Mouse (Mus musculus) intestine, embryonic 14.5 days (tissue): ENCODE measurements around the gene Parp9. TPM values are rescaled to one million over a fixed set of nuclear protein-coding genes. Genes with fewer than 3 reads are reported as not detected.
"Not testable (repeated sequence)": the region's sequence is repeated elsewhere in the genome, so short reads cannot be mapped to it uniquely, and the experiment has no call there.

Experiments used
- ATAC-seq: fragments of 200-750 bp; cut with Nextera tagmentation; replicated peaks from 2 replicates; pipeline ENCODE4 v1.8.0; 2017; ENCODE audit warnings: low read depth, moderate number of reproducible peaks, moderate TSS enrichment, moderate library complexity; ENCODE audit not compliant: low FRiP score, low TSS enrichment
- DNase-seq: peaks from one replicate; pipeline ENCODE4 v3.0.0-alpha.2; 2018; ENCODE audit warnings: low spot score
- H3K27ac ChIP-seq: fragments of 300-500 bp; sonication (generic); 2 replicates; pipeline ENCODE4 v1.5.1; 2014; ENCODE audit warnings: low read depth, mild to moderate bottlenecking, control low read depth
- H3K27me3 ChIP-seq: fragments of 300-500 bp; sonication (generic); replicated peaks from 2 replicates; pipeline ENCODE4 v1.6.1; 2014; ENCODE audit warnings: low read length, control low read depth; ENCODE audit not compliant: control insufficient read depth, insufficient read depth
- H3K36me3 ChIP-seq: fragments of 300-500 bp; sonication (generic); 2 replicates; pipeline ENCODE4 v1.6.1; 2014; ENCODE audit warnings: low read length, control low read depth; ENCODE audit not compliant: control insufficient read depth, insufficient read depth
- H3K4me1 ChIP-seq: fragments of 300-500 bp; sonication (generic); replicated peaks from 2 replicates; pipeline ENCODE4 v1.6.1; 2014; ENCODE audit warnings: low read length, control low read depth, mixed read lengths; ENCODE audit not compliant: control insufficient read depth, insufficient read depth
- H3K4me2 ChIP-seq: fragments of 300-500 bp; sonication (generic); 2 replicates; pipeline ENCODE4 v1.6.1; 2014; ENCODE audit warnings: low read length
- H3K4me3 ChIP-seq: fragments of 300-500 bp; sonication (generic); 2 replicates; pipeline ENCODE4 v1.5.1; 2014; ENCODE audit warnings: low read depth, low read length, control low read depth, mixed read lengths
- H3K9ac ChIP-seq: fragments of 300-500 bp; sonication (generic); 2 replicates; pipeline ENCODE4 v1.6.1; 2014; ENCODE audit warnings: mild to moderate bottlenecking, low read length
- H3K9me3 ChIP-seq: fragments of 300-500 bp; sonication (generic); 2 replicates; pipeline ENCODE4 v1.6.1; 2016; ENCODE audit warnings: low read length, control low read depth; ENCODE audit not compliant: control insufficient read depth
- WGBS: fragments of 180-500 bp; shearing (Covaris S2); extraction: QIAGEN DNeasy Blood & Tissue Kit; methylation state at CpG from one replicate; pipeline ENCODE4 v1.1.7; 2014; 5-methylcytosine and 5-hydroxymethylcytosine counted together
- polyA plus RNA-seq: library from polyadenylated mRNA; unstranded; fragments of >200 nt; fragmentation: Nextera tagmentation; extraction: Ambion mirVana; gene quantifications from 2 replicates; pipeline ENCODE4 v1.2.1, GENCODE M21; 2014

Gene Parp9
- polyA plus RNA-seq, 1 experiment from 2014 or later, result 9.3 TPM

- Histone ChIP-seq H3K9ac (no peak overlapping the region), H3K4me3 (no peak overlapping the region), H3K27me3 (no peaks in the 10 kb centered on the region), H3K9me3 (no peaks in the 10 kb centered on the region), H3K27ac (no peak overlapping the region), H3K4me2 (no peak overlapping the region), H3K36me3 (no peaks in the 10 kb centered on the region), H3K4me1 (peaks cover 4% of the 10 kb centered on the region)
- ATAC-seq, result no peak
- DNase-seq, result no peak
- 83% methylated on average over 7 of the region's 7 CpGs for WGBS
Measured at GRCm38 (mm10) chr16:35941382-35941781, 3.1 kb downstream of the Parp9 start.

GRCm38 (mm10) chr16:35949264-35949663, 11.0 kb downstream of the Parp9 start:
- no peak for ATAC-seq
- 78% methylated on average over 5 of the region's 5 CpGs for WGBS

GRCm38 (mm10) chr16:35951216-35951615, 12.9 kb downstream of the Parp9 start:
- H3K9ac ChIP-seq, result no peak overlapping the region
- H3K4me2 ChIP-seq, result no peak overlapping the region
- ATAC-seq, result no peak
- H3K27me3 ChIP-seq, result no peaks in the 10 kb centered on the region
- H3K27ac ChIP-seq, result no peak overlapping the region
- 86% methylated on average over 3 of the region's 3 CpGs for WGBS
- no peaks in the 10 kb centered on the region for H3K4me1 ChIP-seq
- no peaks in the 10 kb centered on the region for H3K9me3 ChIP-seq
- no peak overlapping the region for H3K4me3 ChIP-seq
- no peak for DNase-seq
- H3K36me3 ChIP-seq, result no peaks in the 10 kb centered on the region

More at GRCm38 (mm10) chr16:35949264-35949663, 11.0 kb downstream of the Parp9 start:
- Histone ChIP-seq H3K9ac (no peak overlapping the region), H3K4me1 (no peaks in the 10 kb centered on the region), H3K27ac (no peak overlapping the region), H3K9me3 (no peaks in the 10 kb centered on the region), H3K27me3 (no peaks in the 10 kb centered on the region), H3K36me3 (no peaks in the 10 kb centered on the region), H3K4me2 (no peak overlapping the region), H3K4me3 (no peak overlapping the region)
- DNase-seq, result no peak

DNA sequence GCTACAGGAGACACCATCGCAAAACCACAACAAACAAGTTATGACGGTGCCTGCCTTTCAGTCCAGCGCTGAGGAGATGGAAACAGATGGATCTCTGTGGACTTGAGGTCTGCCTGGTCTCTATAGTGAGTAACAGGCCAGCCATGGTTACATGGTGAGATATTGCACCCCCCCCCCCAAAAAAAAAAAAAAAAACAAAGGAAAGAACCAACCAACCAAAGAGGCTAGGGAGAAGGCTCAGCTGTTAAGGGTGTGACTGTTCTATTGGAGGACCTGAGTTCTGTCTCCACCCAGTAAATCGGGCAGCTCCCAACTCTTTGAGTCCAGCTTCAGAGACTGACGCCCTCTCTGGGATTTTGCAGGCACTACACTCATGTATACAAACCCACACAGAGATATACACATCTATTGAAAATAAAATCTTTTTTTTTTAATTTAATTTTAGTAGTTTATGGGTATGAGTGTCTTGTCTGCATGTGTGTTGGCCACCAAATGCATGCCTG, 14.4 kb downstream of the Parp9 start:
- H3K9ac ChIP-seq, result no peak overlapping the region
- H3K4me1 ChIP-seq, result no peaks in the 10 kb centered on the region
- 82% methylated on average over 5 of the region's 5 CpGs for WGBS
- no peak overlapping the region for H3K4me3 ChIP-seq
- DNase-seq (no peak), ATAC-seq (no peak)
- no peaks in the 10 kb centered on the region for H3K36me3 ChIP-seq
- no peaks in the 10 kb centered on the region for H3K27me3 ChIP-seq
- H3K4me2 ChIP-seq, result no peak overlapping the region
- no peak overlapping the region for H3K27ac ChIP-seq
- no peaks in the 10 kb centered on the region for H3K9me3 ChIP-seq

DNA sequence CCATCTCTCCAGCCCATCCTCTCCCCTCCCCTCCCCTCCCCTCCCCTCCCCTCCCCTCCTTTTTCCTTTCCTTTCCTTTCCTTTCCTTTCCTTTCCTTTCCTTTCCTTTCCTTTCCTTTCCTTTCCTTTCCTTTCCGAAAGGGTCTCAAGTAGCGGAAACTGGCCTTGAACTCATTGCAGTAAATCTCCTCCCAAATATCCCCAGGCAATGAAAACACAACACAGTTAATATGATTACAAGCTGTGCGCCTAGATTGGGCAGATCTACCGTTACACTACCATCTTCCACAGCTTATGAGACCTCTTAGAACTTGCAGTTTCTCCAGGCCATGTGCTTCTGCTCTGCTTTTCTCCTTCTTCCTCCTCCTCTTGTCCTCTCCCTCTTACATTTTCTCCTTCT, 27.7 kb downstream of the Parp9 start:
- not testable (repeated sequence) for H3K36me3 ChIP-seq, H3K27ac ChIP-seq, ATAC-seq, H3K4me3 ChIP-seq, H3K9me3 ChIP-seq, H3K4me1 ChIP-seq, H3K9ac ChIP-seq, H3K4me2 ChIP-seq, H3K27me3 ChIP-seq, DNase-seq
- WGBS, result 72% methylated on average over 2 of the region's 4 CpGs

GRCm38 (mm10) chr16:35966411-35967115, 28.3 kb downstream of the Parp9 start:
- 56% methylated on average over 5 of the region's 5 CpGs for WGBS
- Histone ChIP-seq H3K9ac (no peak overlapping the region), H3K36me3 (no peaks in the 10 kb centered on the region), H3K4me1 (0 out of 2 replicates have a peak, but pooled peaks cover 4% of the 10 kb centered on the region), H3K4me3 (no peak overlapping the region), H3K4me2 (no peak overlapping the region), H3K27ac (no peak overlapping the region), H3K27me3 (no peaks in the 10 kb centered on the region), H3K9me3 (no peaks in the 10 kb centered on the region)
- DNase-seq, result no peak
- no peak for ATAC-seq

GRCm38 (mm10) chr16:35967319-35967718, 29.0 kb downstream of the Parp9 start:
- 87% methylated on average over 4 of the region's 4 CpGs for WGBS
- no peak overlapping the region for H3K27ac ChIP-seq
- 0 out of 2 replicates have a peak, but pooled peaks cover 4% of the 10 kb centered on the region for H3K4me1 ChIP-seq
- H3K9ac ChIP-seq, result no peak overlapping the region
- no peaks in the 10 kb centered on the region for H3K9me3 ChIP-seq
- no peak overlapping the region for H3K4me2 ChIP-seq
- no peak for DNase-seq
- no peaks in the 10 kb centered on the region for H3K36me3 ChIP-seq
- no peak overlapping the region for H3K4me3 ChIP-seq
- no peaks in the 10 kb centered on the region for H3K27me3 ChIP-seq
- ATAC-seq, result no peak

GRCm38 (mm10) chr16:35968149-35968548, 29.9 kb downstream of the Parp9 start:
- 0 out of 2 replicates have a peak, but pooled peaks cover 4% of the 10 kb centered on the region for H3K4me1 ChIP-seq
- peak; percentile 58 for ATAC-seq
- WGBS, result 23% methylated on average over 2 of the region's 2 CpGs
- DNase-seq, result peak; percentile 58
- no peaks in the 10 kb centered on the region for H3K36me3 ChIP-seq
- H3K27ac ChIP-seq, result no peak overlapping the region
- H3K4me2 ChIP-seq, result 0 out of 2 replicates have a peak overlapping the region, but pooled peaks have one; percentile 8
- H3K4me3 ChIP-seq, result no peak overlapping the region
- H3K9me3 ChIP-seq, result no peaks in the 10 kb centered on the region
- no peaks in the 10 kb centered on the region for H3K27me3 ChIP-seq
- H3K9ac ChIP-seq, result no peak overlapping the region

DNA sequence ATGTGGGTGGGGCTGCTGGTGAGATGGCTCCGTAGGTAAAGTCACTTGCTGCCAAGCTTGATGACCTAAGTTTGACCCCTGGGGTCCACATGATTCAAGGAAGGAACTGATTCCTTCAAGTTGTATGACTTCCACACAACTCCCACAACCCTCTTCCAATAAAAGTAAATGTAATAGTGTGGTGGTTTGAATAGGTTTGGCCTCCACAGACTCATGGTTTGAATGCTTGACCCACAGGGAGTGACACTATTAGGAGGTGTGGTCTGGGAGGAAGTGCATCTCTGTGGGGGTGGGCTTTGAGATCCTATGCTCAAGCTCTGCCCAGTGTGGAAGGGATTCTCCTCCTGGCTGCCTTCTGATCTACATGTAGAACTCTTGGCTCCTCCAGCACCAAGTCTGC, 35.8 kb downstream of the Parp9 start:
- Histone ChIP-seq H3K9me3 (no peaks in the 10 kb centered on the region), H3K27me3 (no peaks in the 10 kb centered on the region), H3K9ac (no peak overlapping the region), H3K27ac (no peak overlapping the region), H3K36me3 (no peaks in the 10 kb centered on the region), H3K4me1 (no peaks in the 10 kb centered on the region), H3K4me2 (no peak overlapping the region), H3K4me3 (no peak overlapping the region)
- 36% methylated on average over 1 of the region's 1 CpGs for WGBS
- DNase-seq (no peak), ATAC-seq (no peak)
